Mouse (Mus musculus): ENCODE results near the gene Nrcam. TPM values are rescaled to one million over a fixed set of nuclear protein-coding genes. Genes with fewer than 3 reads are reported as not detected.

Nrcam gene
- polyA plus RNA-seq, 1 experiment from 2014 or later = 0.03 TPM

DNA sequence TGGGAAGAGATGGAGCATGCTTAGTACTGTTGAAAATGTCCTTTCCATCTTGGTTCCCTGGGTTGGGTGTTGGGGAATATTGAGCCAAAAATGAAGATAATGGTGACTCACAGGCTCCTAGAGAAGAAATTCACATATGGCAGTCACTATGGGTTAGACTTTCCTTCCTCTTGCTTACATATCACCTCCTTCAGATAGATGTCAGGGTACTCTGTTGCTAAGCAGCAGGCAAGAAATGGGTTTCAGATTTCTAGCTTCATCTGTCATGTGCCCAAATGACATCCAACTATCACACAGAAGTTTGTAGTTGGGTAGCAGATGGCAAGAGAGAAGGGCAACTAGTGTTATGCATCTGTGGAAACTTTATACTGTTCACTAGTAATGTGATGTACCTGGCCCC lies 3.6 kb upstream of the Nrcam start:
- peaks cover 10% of the 10 kb centered on the region for H3K27me3 ChIP-seq
- ChIA-PET CTCF (no interaction called here), POLR2A (no interaction called here)
- no peak for TF ChIP-seq CTCF (IDR thresholded peaks at IDR 0.05)
- in situ Hi-C loops (cut with MboI; ENCODE audit: low pct_unique_long_range_greater_than_20kb) = no loop called here
- DNase-seq (ENCODE audit: low read depth, low spot score) (no peak), ATAC-seq (no peak)

DNA sequence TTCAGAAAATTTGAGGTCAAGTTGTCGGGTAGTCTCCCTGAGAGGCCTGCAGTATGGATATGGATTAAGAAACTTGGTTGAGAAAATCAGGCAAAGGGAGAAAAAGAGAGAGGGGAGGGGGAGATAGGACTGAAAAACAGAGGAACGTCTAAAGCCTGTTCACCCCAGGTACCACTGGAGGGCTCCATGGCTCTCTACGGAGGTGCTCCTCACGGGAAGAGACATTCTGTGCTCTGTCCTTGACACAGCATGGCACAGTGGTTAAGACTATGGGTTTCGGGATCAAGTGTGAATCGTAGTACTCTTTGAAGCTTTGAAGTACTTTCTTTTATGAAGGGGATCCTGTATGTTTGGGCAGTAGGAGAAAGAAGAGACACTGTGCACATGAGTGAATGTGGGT lies 1.2 kb upstream of the Nrcam start:
- in situ Hi-C loops (cut with MboI; ENCODE audit: low pct_unique_long_range_greater_than_20kb) = no loop called here
- no peak for ATAC-seq
- H3K27me3 ChIP-seq = peaks cover 14% of the 10 kb centered on the region
- DNase-seq (ENCODE audit: low read depth, low spot score) = no peak
- CTCF ChIA-PET = no interaction called here
- TF ChIP-seq CTCF (IDR thresholded peaks at IDR 0.05) = no peak
- POLR2A ChIA-PET = interaction anchor here (0.7 kb wide), 1 partner anchor 1431 kb away, joined by 3 read pairs; no protein-coding TSS in a partner anchor

DNA sequence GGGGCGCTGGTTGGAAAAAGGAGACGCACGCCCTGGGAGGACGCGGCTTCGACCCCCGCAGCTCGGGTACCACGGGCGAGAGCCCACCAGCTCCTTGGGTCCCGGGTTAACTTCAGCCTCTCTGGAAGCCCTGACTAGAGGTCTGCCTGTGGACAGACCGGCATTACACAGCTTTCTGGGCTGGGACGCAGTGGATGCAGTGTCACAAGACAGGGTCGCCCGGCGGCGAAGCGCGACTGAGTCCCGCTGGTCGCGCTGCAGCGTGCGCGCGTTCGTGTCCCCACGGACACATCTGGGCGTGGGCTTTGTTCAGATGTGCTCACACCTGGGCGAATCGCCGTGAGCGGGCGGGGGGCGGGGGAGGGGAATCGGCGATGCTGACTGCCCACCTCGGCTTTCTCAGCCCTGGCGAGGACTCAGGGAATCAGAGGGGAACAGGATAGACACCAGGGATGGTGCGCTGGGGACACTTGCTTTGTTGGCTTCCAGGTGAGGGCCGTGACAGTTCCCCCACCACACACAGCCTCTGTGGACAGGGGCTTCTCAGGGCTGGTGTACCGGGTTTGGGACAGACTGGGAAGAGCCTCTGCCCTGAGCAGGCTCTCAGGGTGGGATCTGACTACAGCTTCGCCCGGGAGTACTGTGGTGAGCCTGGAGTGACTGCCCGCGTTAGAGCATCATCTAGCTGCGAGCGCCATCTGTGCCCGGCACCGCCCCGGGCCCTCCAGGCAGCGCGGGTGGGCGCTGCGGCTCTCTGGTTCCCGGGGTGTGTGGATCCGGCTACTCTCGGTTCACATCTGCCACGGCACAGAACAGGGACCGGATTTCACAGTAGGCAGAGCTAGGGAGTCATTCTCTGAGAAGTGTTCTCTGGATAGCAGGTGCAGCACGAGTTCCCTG lies 881 bp downstream of the Nrcam start:
- in situ Hi-C loops (cut with MboI; ENCODE audit: low pct_unique_long_range_greater_than_20kb) = no loop called here
- ChIA-PET CTCF (no interaction called here), POLR2A (no interaction called here)
- peaks cover 19% of the 10 kb centered on the region for H3K27me3 ChIP-seq
- ATAC-seq (peak; percentile 31), DNase-seq (ENCODE audit: low read depth, low spot score) (no peak)
- TF ChIP-seq CTCF (IDR thresholded peaks at IDR 0.05) = no peak

DNA sequence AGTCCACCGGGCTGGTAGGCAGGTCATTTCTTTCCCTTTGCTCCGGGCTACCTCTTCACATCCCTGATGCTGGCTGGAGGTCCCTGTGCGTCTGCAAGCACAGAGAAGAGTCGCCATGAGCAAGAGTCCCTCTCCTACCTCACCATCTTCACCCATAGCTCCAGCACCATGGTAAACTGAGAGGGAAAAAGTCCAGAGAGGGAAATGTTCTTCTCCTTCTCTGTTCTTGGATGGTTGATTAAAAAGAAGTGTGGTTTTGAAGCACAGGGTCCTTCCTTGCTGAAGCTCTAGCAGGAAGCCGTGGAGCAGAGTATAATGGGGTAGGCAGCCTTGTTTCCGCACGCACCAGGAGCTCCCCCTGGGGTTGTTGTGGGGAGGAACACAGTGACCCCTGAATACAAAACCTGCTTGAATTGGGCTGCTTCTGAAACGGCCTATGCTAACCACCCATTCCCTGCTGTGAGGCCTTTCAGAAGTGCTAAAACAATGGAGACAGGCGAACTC lies 1.6 kb downstream of the Nrcam start:
- DNase-seq (ENCODE audit: low read depth, low spot score) = no peak
- in situ Hi-C loops (cut with MboI; ENCODE audit: low pct_unique_long_range_greater_than_20kb) = no loop called here

DNA sequence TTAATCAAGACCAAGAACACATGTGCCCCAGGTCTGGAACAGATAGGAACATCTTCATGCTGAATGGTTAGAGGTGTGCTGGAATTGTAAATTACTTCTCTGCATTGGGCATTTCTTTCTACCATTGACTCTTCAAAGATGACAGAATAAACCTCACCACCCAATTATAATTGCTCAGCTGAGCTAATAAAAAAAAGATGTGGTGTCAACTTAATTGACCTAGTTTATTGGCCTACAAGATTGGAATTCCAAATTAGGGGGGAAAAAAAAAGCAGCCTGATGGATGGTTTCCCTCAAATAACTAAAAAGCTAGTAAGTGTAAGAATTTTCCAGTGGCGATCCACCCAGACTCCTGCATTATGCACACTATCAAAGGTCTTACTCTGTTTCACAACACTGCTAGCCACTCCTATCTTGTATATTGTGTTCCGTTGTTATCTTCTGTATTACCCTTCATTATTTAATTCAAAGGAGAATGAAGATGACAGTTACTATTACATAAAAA lies 8.5 kb downstream of the Nrcam start:
- no peak for TF ChIP-seq CTCF (IDR thresholded peaks at IDR 0.05)
- CTCF ChIA-PET = no interaction called here
- ATAC-seq (no peak), DNase-seq (ENCODE audit: low read depth, low spot score) (no peak)
- POLR2A ChIA-PET = no interaction called here
- H3K27me3 ChIP-seq = peaks cover 49% of the 10 kb centered on the region
- in situ Hi-C loops (cut with MboI; ENCODE audit: low pct_unique_long_range_greater_than_20kb) = no loop called here

More for the DNA sequence above, 1.6 kb downstream of the Nrcam start:
- POLR2A ChIA-PET = no interaction called here
- H3K27me3 ChIP-seq = peaks cover 19% of the 10 kb centered on the region
- no peak for TF ChIP-seq CTCF (IDR thresholded peaks at IDR 0.05)
- no peak for ATAC-seq
- CTCF ChIA-PET = no interaction called here

DNA sequence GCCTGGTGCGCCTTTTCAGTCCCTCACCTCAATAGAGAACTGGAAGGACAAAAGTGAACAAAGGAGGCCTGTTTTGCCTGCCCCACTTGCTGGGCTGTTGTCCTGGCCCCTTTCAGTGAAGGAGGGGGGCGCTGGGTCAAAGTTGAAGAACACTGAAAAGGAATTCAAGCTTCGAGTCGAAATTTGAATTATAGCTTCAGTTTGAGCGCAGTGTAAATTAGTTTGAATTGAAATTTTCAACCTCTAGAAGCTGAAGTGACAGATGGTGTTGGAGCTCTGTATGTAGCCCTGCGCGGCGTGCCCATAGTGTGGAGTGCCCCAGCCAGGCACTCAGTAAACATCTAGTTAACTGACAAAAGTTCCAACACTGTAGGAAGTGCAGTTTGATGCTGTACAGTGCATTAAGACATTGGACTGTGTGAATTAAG lies 9.5 kb downstream of the Nrcam start:
- in situ Hi-C loops (cut with MboI; ENCODE audit: low pct_unique_long_range_greater_than_20kb) = no loop called here
- no peak for ATAC-seq
- no peak for TF ChIP-seq CTCF (IDR thresholded peaks at IDR 0.05)
- ChIA-PET CTCF (no interaction called here), POLR2A (no interaction called here)
- no peak for DNase-seq (ENCODE audit: low read depth, low spot score)
- H3K27me3 ChIP-seq = peaks cover 58% of the 10 kb centered on the region

DNA sequence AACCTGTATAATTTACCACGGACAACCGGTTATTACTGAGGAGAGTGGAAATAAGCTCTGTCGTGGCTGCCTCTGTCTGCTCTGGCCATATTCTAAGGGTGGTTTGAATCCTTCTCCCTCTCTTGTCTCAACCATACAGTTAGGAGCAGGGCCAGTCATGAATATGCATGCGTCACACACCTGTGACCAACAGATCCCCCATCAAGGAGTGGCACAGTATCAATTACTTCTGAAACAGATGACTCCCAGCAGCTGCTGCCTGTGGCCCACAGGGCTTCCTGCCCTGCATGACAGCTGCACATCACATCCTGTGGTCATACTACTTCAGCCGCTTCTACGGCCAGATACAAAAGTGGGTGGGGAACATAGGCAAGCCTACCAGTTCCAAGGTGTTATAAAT lies 15.4 kb downstream of the Nrcam start:
- CTCF ChIA-PET = interaction anchor here (1.2 kb wide), 1 partner anchor 10 kb away, joined by 3 read pairs; no protein-coding TSS in a partner anchor
- DNase-seq (ENCODE audit: low read depth, low spot score) (no peak), ATAC-seq (no peak)
- H3K27me3 ChIP-seq = peaks cover 55% of the 10 kb centered on the region
- in situ Hi-C loops (cut with MboI; ENCODE audit: low pct_unique_long_range_greater_than_20kb) = no loop called here
- TF ChIP-seq CTCF (IDR thresholded peaks at IDR 0.05) = no peak
- POLR2A ChIA-PET = no interaction called here

DNA sequence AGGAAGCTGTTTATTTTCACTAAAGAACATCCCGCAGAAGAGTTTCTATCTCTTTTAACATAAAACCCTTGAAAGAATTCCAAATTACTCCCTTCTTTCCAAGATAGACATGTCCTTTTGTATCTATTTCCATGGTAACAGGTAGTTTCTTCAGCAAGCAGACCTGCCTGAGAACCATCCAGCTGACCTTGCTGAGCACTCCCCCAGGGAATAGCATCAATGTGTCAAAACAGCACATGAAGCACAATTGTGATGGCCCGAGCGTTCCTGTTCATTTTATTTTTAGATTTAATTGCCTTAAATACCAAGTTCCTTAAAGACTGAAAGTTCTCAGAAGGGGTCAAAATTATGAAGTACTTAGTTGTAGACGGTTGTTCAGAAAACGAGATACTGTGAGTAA lies 16.6 kb downstream of the Nrcam start:
- POLR2A ChIA-PET = no interaction called here
- TF ChIP-seq CTCF (IDR thresholded peaks at IDR 0.05) = no peak
- DNase-seq (ENCODE audit: low read depth, low spot score) (no peak), ATAC-seq (no peak)
- CTCF ChIA-PET = no interaction called here
- H3K27me3 ChIP-seq = peaks cover 53% of the 10 kb centered on the region
- in situ Hi-C loops (cut with MboI; ENCODE audit: low pct_unique_long_range_greater_than_20kb) = no loop called here

DNA sequence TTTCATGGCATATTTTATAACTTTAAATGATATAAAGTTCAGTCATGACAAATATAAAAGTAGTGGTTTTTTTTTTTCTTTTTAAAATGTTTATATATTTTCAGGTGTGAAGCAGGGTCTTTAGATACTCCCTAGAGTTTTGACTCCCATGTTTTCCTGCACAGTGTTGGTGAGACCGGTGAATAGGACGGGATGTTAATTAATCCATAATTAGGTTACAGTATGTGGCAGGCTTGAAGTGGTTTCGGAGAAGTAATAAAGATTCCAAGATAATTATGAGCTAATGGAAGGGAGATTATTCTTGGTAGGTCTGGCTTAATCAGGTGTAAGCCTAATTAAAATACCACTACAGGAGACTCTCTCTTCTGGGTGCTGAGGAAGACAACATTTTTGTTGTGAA lies 17.5 kb downstream of the Nrcam start:
- DNase-seq (ENCODE audit: low read depth, low spot score) (no peak), ATAC-seq (no peak)
- in situ Hi-C loops (cut with MboI; ENCODE audit: low pct_unique_long_range_greater_than_20kb) = no loop called here
- ChIA-PET POLR2A (no interaction called here), CTCF (no interaction called here)
- TF ChIP-seq CTCF (IDR thresholded peaks at IDR 0.05) = no peak
- peaks cover 49% of the 10 kb centered on the region for H3K27me3 ChIP-seq

DNA sequence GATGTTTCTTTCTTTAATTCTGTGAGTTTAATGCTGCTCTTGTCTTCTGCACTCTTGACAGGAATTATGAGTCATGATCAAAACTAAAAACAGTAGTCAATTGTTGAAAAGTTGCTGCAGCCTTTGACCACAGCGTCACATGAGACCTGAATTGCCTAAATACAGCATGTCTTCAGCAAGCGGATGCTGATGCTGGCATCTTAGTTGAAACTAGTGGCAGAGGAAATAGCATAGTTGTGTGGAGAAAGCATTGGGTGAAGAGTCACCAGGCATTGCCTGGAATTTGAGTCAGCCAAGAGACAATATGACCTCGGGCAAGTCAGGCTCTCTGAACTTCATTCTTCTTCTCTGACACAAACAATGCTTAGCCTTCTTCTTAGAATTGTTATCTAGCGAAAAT lies 26.4 kb downstream of the Nrcam start:
- peaks cover 11% of the 10 kb centered on the region for H3K27me3 ChIP-seq
- no peak for DNase-seq (ENCODE audit: low read depth, low spot score)
- in situ Hi-C loops (cut with MboI; ENCODE audit: low pct_unique_long_range_greater_than_20kb) = no loop called here
- CTCF ChIA-PET = no interaction called here
- ATAC-seq = no peak
- POLR2A ChIA-PET = no interaction called here
- no peak for TF ChIP-seq CTCF (IDR thresholded peaks at IDR 0.05)

DNA sequence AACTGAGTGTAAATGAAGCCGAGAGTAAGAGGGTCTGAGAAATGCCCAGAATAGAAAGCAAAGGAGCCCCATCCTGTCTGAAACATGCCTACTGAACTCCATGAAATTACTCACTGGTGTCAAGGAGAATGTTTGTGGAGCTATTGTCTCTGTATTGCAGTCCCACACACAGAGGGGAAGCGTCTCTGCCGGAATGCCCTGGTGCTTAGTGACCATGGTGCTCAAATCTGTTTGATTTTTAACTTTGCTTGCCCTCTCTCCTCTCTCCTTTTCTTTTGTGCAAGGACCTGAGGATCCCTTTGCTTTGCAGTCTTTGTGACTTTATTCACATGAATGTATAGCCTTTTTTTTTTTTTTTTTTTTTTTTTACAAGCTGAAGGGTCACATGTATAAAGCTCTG lies 28.8 kb downstream of the Nrcam start:
- DNase-seq (ENCODE audit: low read depth, low spot score) (no peak), ATAC-seq (no peak)
- TF ChIP-seq CTCF (IDR thresholded peaks at IDR 0.05) = no peak
- H3K27me3 ChIP-seq = peaks cover 5% of the 10 kb centered on the region
- ChIA-PET POLR2A (interaction anchor here (0.5 kb wide), 1 partner anchor 926 kb away, joined by 3 read pairs; no protein-coding TSS in a partner anchor), CTCF (no interaction called here)
- in situ Hi-C loops (cut with MboI; ENCODE audit: low pct_unique_long_range_greater_than_20kb) = no loop called here

Data from Patski (cell line).